Mouse (Mus musculus) MEL (cell line): Measurements from ENCODE around the gene Cry2. TPM values are rescaled to one million over a fixed set of nuclear protein-coding genes. Genes with fewer than 3 reads are reported as not detected.

ENCODE experiments used
- DNase-seq: peaks from one replicate; pipeline ENCODE4 v3.0.0; 2011; ENCODE audit warnings: low read depth, low spot score
- H3K27ac ChIP-seq: 2 replicates; pipeline ENCODE4 v1.5.1; 2012; ENCODE audit warnings: low read depth, mild to moderate bottlenecking, control low read depth, low read length, moderate library complexity; ENCODE audit not compliant: control insufficient read depth
- H3K27me3 ChIP-seq, 2 experiments: fragments of 150-350 bp in 1 of 2; sonication (generic) in 1 of 2; 2 replicates each; pipeline ENCODE4 v1.6.1; 2012; ENCODE audit warnings: low read length in 2 of 2, mild to moderate bottlenecking in 2 of 2, improper control_type of control experiment in 1 of 2, moderate library complexity in 1 of 2; ENCODE audit not compliant: insufficient read depth in 2 of 2, control insufficient read depth in 1 of 2
- H3K36me3 ChIP-seq, 2 experiments: 2 replicates each; pipeline ENCODE4 v1.6.1; 2012 to 2014; ENCODE audit warnings: low read length in 2 of 2, improper control_type of control experiment in 1 of 2, inconsistent platforms in 1 of 2, mild to moderate bottlenecking in 1 of 2; ENCODE audit not compliant: insufficient read depth in 2 of 2, control insufficient read depth in 1 of 2
- H3K4me1 ChIP-seq, 2 experiments: fragments of 150-350 bp in 1 of 2; sonication (generic) in 1 of 2; 2 replicates each; pipeline ENCODE4 v1.6.1; 2012; ENCODE audit warnings: low read length in 2 of 2, improper control_type of control experiment in 1 of 2, mild to moderate bottlenecking in 1 of 2; ENCODE audit not compliant: insufficient read depth in 2 of 2, control insufficient read depth in 1 of 2
- H3K4me3 ChIP-seq, 2 experiments: fragments of 150-350 bp in 1 of 2; sonication (generic) in 1 of 2; 2 replicates each; pipeline ENCODE4 v1.5.1; 2012; ENCODE audit warnings: low read depth in 2 of 2, low read length in 2 of 2, mild to moderate bottlenecking in 2 of 2, moderate library complexity in 2 of 2, control low read depth in 1 of 2, improper control_type of control experiment in 1 of 2; ENCODE audit not compliant: control insufficient read depth in 1 of 2, insufficient read depth in 1 of 2
- H3K79me2 ChIP-seq: 2 replicates; pipeline ENCODE4 v1.6.1; 2012; ENCODE audit warnings: mild to moderate bottlenecking, low read length, moderate library complexity; ENCODE audit not compliant: control insufficient read depth, poor library complexity, insufficient read depth
- H3K9ac ChIP-seq: 2 replicates; pipeline ENCODE4 v1.6.1; 2012; ENCODE audit warnings: low read depth, mild to moderate bottlenecking, control low read depth, low read length, moderate library complexity; ENCODE audit not compliant: control insufficient read depth, poor library complexity, severe bottlenecking
- H3K9me3 ChIP-seq: fragments of 150-350 bp; sonication (generic); replicated peaks from 2 replicates; pipeline ENCODE4 v1.6.1; 2012; ENCODE audit warnings: mild to moderate bottlenecking, low read length, improper control_type of control experiment, moderate library complexity; ENCODE audit not compliant: insufficient read depth
- CHD2 ChIP-seq: IDR thresholded peaks from 2 replicates; pipeline ENCODE4 v1.6.1; 2011; ENCODE audit warnings: low read length, improper control_type of control experiment
- CTCF ChIP-seq, 3 experiments: IDR thresholded peaks in 2 of 3; conservative IDR thresholded peaks in 1 of 3; 2 replicates each; pipeline ENCODE4 v1.5.1; 2011 to 2012; ENCODE audit warnings: low read length in 3 of 3, low read depth in 2 of 3, mild to moderate bottlenecking in 2 of 3, improper control_type of control experiment in 1 of 3, inconsistent platforms in 1 of 3, mixed read lengths in 1 of 3, moderate library complexity in 1 of 3; ENCODE audit not compliant: control insufficient read depth in 1 of 3, insufficient read depth in 1 of 3, poor library complexity in 1 of 3, severe bottlenecking in 1 of 3
- ELF1 ChIP-seq: IDR thresholded peaks from 2 replicates; pipeline ENCODE4 v1.6.1; 2014; ENCODE audit warnings: low read depth, mild to moderate bottlenecking, inconsistent platforms, low read length, improper control_type of control experiment, moderate library complexity
- EP300 ChIP-seq, 2 experiments: IDR thresholded peaks; 2 replicates each; pipeline ENCODE4 v1.6.1; 2011; ENCODE audit warnings: improper control_type of control experiment in 2 of 2, low read length in 2 of 2, low read depth in 1 of 2, mild to moderate bottlenecking in 1 of 2
- ETS1 ChIP-seq: IDR thresholded peaks from 2 replicates; pipeline ENCODE4 v1.6.1; 2012; ENCODE audit warnings: low read depth, mild to moderate bottlenecking, inconsistent platforms, low read length, improper control_type of control experiment, moderate library complexity
- GABPA ChIP-seq: IDR thresholded peaks from 2 replicates; pipeline ENCODE4 v1.6.1; 2012; ENCODE audit warnings: low read depth, mild to moderate bottlenecking, inconsistent platforms, low read length, improper control_type of control experiment, moderate library complexity
- GATA1 ChIP-seq: IDR thresholded peaks from 2 replicates; pipeline ENCODE4 v1.6.1; 2011; ENCODE audit warnings: low read depth, low read length, improper control_type of control experiment
- KAT2A ChIP-seq: conservative IDR thresholded peaks from 2 replicates; pipeline ENCODE4 v1.6.1; 2012; ENCODE audit warnings: low read depth, low read length, improper control_type of control experiment, inconsistent platforms
- NRF1 ChIP-seq: IDR thresholded peaks from 2 replicates; pipeline ENCODE4 v1.6.1; 2014; ENCODE audit warnings: low read depth, mild to moderate bottlenecking, inconsistent platforms, low read length, improper control_type of control experiment, moderate library complexity; ENCODE audit not compliant: poor library complexity, insufficient read depth, severe bottlenecking
- POLR2A ChIP-seq, 2 experiments: IDR thresholded peaks; 2 replicates each; pipeline ENCODE4 v1.6.1; 2011 to 2012; ENCODE audit warnings: low read length in 2 of 2, mild to moderate bottlenecking in 2 of 2, control low read depth in 1 of 2, improper control_type of control experiment in 1 of 2, low read depth in 1 of 2, moderate library complexity in 1 of 2; ENCODE audit not compliant: control insufficient read depth in 1 of 2, insufficient read depth in 1 of 2, poor library complexity in 1 of 2
- POLR2AphosphoS5 ChIP-seq: IDR thresholded peaks from 2 replicates; pipeline ENCODE4 v1.6.1; 2012; ENCODE audit warnings: low read depth, borderline replicate concordance, mild to moderate bottlenecking, inconsistent platforms, low read length, moderate library complexity, mixed read lengths
- RAD21 ChIP-seq: IDR thresholded peaks from 2 replicates; pipeline ENCODE4 v1.6.1; 2011; ENCODE audit warnings: mild to moderate bottlenecking, low read depth, low read length, improper control_type of control experiment
- SIN3A ChIP-seq: IDR thresholded peaks from 2 replicates; pipeline ENCODE4 v1.6.1; 2012; ENCODE audit warnings: low read length, improper control_type of control experiment, inconsistent platforms
- TBP ChIP-seq: IDR thresholded peaks from 2 replicates; pipeline ENCODE4 v1.8.0; 2011; ENCODE audit warnings: low read depth, low read length, improper control_type of control experiment
- TCF12 ChIP-seq: IDR thresholded peaks from 2 replicates; pipeline ENCODE4 v1.6.1; 2014; ENCODE audit warnings: low read depth, mild to moderate bottlenecking, inconsistent platforms, low read length, improper control_type of control experiment, moderate library complexity
- UBTF ChIP-seq: IDR thresholded peaks from 2 replicates; pipeline ENCODE4 v1.6.1; 2012; ENCODE audit warnings: low read depth, mild to moderate bottlenecking, inconsistent platforms, low read length, improper control_type of control experiment, moderate library complexity, borderline replicate concordance; ENCODE audit not compliant: insufficient read depth
- USF1 ChIP-seq: IDR thresholded peaks from 2 replicates; pipeline ENCODE4 v1.6.1; 2014; ENCODE audit warnings: low read depth, mild to moderate bottlenecking, inconsistent platforms, low read length, improper control_type of control experiment, moderate library complexity
- ZNF384 ChIP-seq: IDR thresholded peaks from 2 replicates; pipeline ENCODE4 v1.6.1; 2012; ENCODE audit warnings: low read depth, mild to moderate bottlenecking, inconsistent platforms, low read length, improper control_type of control experiment
- polyA plus RNA-seq, 2 experiments: library from polyadenylated mRNA; stranded (reverse) in 1 of 2; unstranded in 1 of 2; fragments of >175 nt in 1 of 2; fragments of >200 nt in 1 of 2; gene quantifications; 2 replicates each; pipeline versions ENCODE4 v1.2.1 to v1.2.4; 2012; ENCODE audit warnings: low replicate concordance in 2 of 2, low read depth in 1 of 2; ENCODE audit not compliant: insufficient read length in 2 of 2, insufficient read depth in 1 of 2, missing spikeins in 1 of 2
- total RNA-seq: library from RNA; depleted of rRNA; stranded (reverse); fragments of 300-350 nt; gene quantifications from 2 replicates; pipeline ENCODE4 v1.2.3, GENCODE M21; 2012

The Cry2 gene
- total and polyA plus RNA-seq, 3 experiments = 13.3 to 36.2 TPM; not detected in 1

GRCm38 (mm10) chr2:92390206-92390930 is 43.5 kb downstream of the Cry2 start:
- peaks cover 9 to 21% of the 10 kb centered on the region in 2 experiments for H3K4me1 ChIP-seq
- peaks cover 0 to 11% of the 10 kb centered on the region in 2 experiments; a peak in 2 of 4 replicates for H3K36me3 ChIP-seq
- no peak overlapping the region for H3K9ac ChIP-seq
- H3K4me3 ChIP-seq = no peak overlapping the region
- no peaks in the 10 kb centered on the region for H3K79me2 ChIP-seq
- 0 out of 2 replicates have a peak overlapping the region, but pooled peaks have one; percentile 21 for H3K27ac ChIP-seq
- peak; percentile 49 for DNase-seq
- TF ChIP-seq POLR2AphosphoS5 = no peak
- peak; percentile 10 to 53; a peak in 2 of 4 replicates for TF ChIP-seq EP300 (IDR thresholded peaks at IDR 0.05; ENCODE audit: low read depth in 1 of 2, low read length in 2 of 2)
- no peak for TF ChIP-seq SIN3A
- peak; percentile 60 for TF ChIP-seq GATA1
- no peak for TF ChIP-seq RAD21
- TF ChIP-seq TCF12 = peak; percentile 61
- no peak for TF ChIP-seq GABPA
- TF ChIP-seq TBP = no peak
- no peak for TF ChIP-seq UBTF
- TF ChIP-seq CHD2 = no peak
- 0 out of 2 replicates have a peak, but pooled peaks have one; percentile 35 for TF ChIP-seq ETS1
- no peaks in the 10 kb centered on the region for H3K9me3 ChIP-seq
- no peaks in the 10 kb centered on the region for H3K27me3 ChIP-seq

- H3K27ac ChIP-seq = no peak overlapping the region
Observed at GRCm38 (mm10) chr2:92389645-92390044, 44.2 kb downstream of the Cry2 start.

More at GRCm38 (mm10) chr2:92389645-92390044, 44.2 kb downstream of the Cry2 start:
- peak; percentile 51; the same call in 1 of the 2 replicates for TF ChIP-seq SIN3A
- no peak for TF ChIP-seq NRF1
- no peak for TF ChIP-seq USF1
- no peak for TF ChIP-seq GATA1
- no peak for TF ChIP-seq POLR2A (IDR thresholded peaks at IDR 0.05; ENCODE audit: control insufficient read depth in 1 of 2, insufficient read depth in 1 of 2, low read depth in 1 of 2, low read length in 2 of 2, poor library complexity in 1 of 2)
- peak; percentile 96 for TF ChIP-seq ZNF384
- TF ChIP-seq UBTF = no peak
- no peak for TF ChIP-seq EP300 (IDR thresholded peaks at IDR 0.05; ENCODE audit: low read depth in 1 of 2, low read length in 2 of 2)
- no peak for TF ChIP-seq CTCF (IDR thresholded peaks at IDR 0.05 in 2 of 3, conservative IDR thresholded peaks at IDR 0.05 in 1 of 3; ENCODE audit: control insufficient read depth in 1 of 3, insufficient read depth in 1 of 3, low read depth in 2 of 3, low read length in 3 of 3, poor library complexity in 1 of 3, severe bottlenecking in 1 of 3)
- no peak for TF ChIP-seq KAT2A
- no peak for TF ChIP-seq ELF1
- no peak for TF ChIP-seq ETS1
- Histone ChIP-seq H3K79me2 (no peaks in the 10 kb centered on the region), H3K36me3 (peaks cover 0 to 11% of the 10 kb centered on the region in 2 experiments; a peak in 2 of 4 replicates), H3K9ac (no peak overlapping the region), H3K4me1 (peaks cover 9 to 21% of the 10 kb centered on the region in 2 experiments), H3K9me3 (no peaks in the 10 kb centered on the region), H3K27me3 (no peaks in the 10 kb centered on the region), H3K4me3 (peak overlapping the region; percentile 17 to 42)
- no peak for DNase-seq
